11 mouse cellular contexts compared by ENCODE assay signal in genomic region chr7:49544775-49545705, GRCm38 (mm10).
A peak's percentile ranks its signal among the peaks of the same experiment; 100 is the strongest.
DNase-seq lines count a peak whose midpoint lies in the region; ATAC-seq lines count a peak whose summit lies in the region.
"Had no signal": no experiment of that assay in that cellular context is flagged by ENCODE, and none has a peak within 500 bp of the region (broad histone marks: within the 10 kb centered on the region; RNA-seq: fewer than 3 reads in every experiment).

No protein-coding gene starts in this region.

- H3K4me1 ChIP-seq in heart, embryonic 15.5 days (replicated peaks) = peaks cover 38% of the 10 kb centered on the region
- peaks cover 20% of the 10 kb centered on the region for H3K4me1 ChIP-seq in forebrain, embryonic 12.5 days
- H3K4me1 ChIP-seq in midbrain, embryonic 10.5 days = peaks cover 23% of the 10 kb centered on the region

- peak overlapping the region; percentile 26; the same call in 1 of the 2 replicates for H3K9ac ChIP-seq in heart, embryonic 15.5 days
- H3K9ac ChIP-seq in forebrain, embryonic 12.5 days = peak overlapping the region; percentile 36

- WGBS in heart, embryonic 15.5 days = 16% methylated on average over 11 of the region's 11 CpGs
- WGBS in forebrain, embryonic 12.5 days = 19% methylated on average over 11 of the region's 11 CpGs
- 29% methylated on average over 11 of the region's 11 CpGs for WGBS in midbrain, embryonic 10.5 days

- H3K9me3 ChIP-seq in heart, embryonic 15.5 days (replicated peaks) = no peaks in the 10 kb centered on the region
- H3K9me3 ChIP-seq in forebrain, embryonic 12.5 days = no peaks in the 10 kb centered on the region
- no peaks in the 10 kb centered on the region for H3K9me3 ChIP-seq in midbrain, embryonic 10.5 days (replicated peaks)

- ATAC-seq in heart, embryonic 15.5 days (replicated peaks; ENCODE audit: insufficient number of reproducible peaks, insufficient read depth, low FRiP score, low read depth) = peak; percentile 29; the same call in 1 of the 2 replicates
- peak; percentile 39; the same call in 1 of the 2 replicates for ATAC-seq in forebrain, embryonic 12.5 days (ENCODE audit: low FRiP score)
- no peak for ATAC-seq in erythroblast, adult 5-6 weeks (replicated peaks; ENCODE audit: low FRiP score, poor library complexity, severe bottlenecking)

- peaks cover 33% of the 10 kb centered on the region; the same call in 1 of the 2 replicates for H3K36me3 ChIP-seq in heart, embryonic 15.5 days
- no peaks in the 10 kb centered on the region for H3K36me3 ChIP-seq in forebrain, embryonic 12.5 days (replicated peaks)
- H3K36me3 ChIP-seq in midbrain, embryonic 10.5 days = peaks cover 34% of the 10 kb centered on the region

- no peaks in the 10 kb centered on the region for H3K27me3 ChIP-seq in heart, embryonic 15.5 days
- peaks cover 10% of the 10 kb centered on the region; the same call in 1 of the 2 replicates for H3K27me3 ChIP-seq in forebrain, embryonic 12.5 days
- no peaks in the 10 kb centered on the region; the same call in 1 of the 2 replicates for H3K27me3 ChIP-seq in midbrain, embryonic 10.5 days (ENCODE audit: low read depth, poor library complexity, severe bottlenecking)

- peak overlapping the region; percentile 88 for H3K27ac ChIP-seq in heart, embryonic 15.5 days
- no peak overlapping the region for H3K27ac ChIP-seq in forebrain, embryonic 12.5 days
- peak overlapping the region; percentile 78 for H3K27ac ChIP-seq in midbrain, embryonic 10.5 days (replicated peaks)

- no peak overlapping the region for H3K4me3 ChIP-seq in heart, embryonic 15.5 days
- no peak overlapping the region for H3K4me3 ChIP-seq in forebrain, embryonic 12.5 days (replicated peaks)
- H3K4me3 ChIP-seq in midbrain, embryonic 10.5 days = no peak overlapping the region

- no peak for DNase-seq in heart, postnatal 4 days
- peak; percentile 22 to 23 for DNase-seq in B cell, adult 2 months
- peak; percentile 39 for DNase-seq in midbrain, embryonic 10.5 days (ENCODE audit: low spot score)
- DNase-seq in cerebellum, postnatal 14 days = no peak
- DNase-seq in frontal cortex, adult 2 months (ENCODE audit: extremely low spot score in 1 of 2, low spot score in 1 of 2) = no peak
- DNase-seq: cerebellum, adult 2 months; kidney, postnatal 36 days; thymus, postnatal 14 days had no signal

- peak overlapping the region; percentile 24 for H3K4me2 ChIP-seq in heart, embryonic 15.5 days
- no peak overlapping the region for H3K4me2 ChIP-seq in forebrain, embryonic 12.5 days

Comparison
In these comparisons a context has a peak if more than half of its experiments do, and no peak if none do; other contexts are left out.
1. DNase-seq: peak in B cell, adult 2 months (2 of 2) and midbrain, embryonic 10.5 days (single experiment); none in heart, postnatal 4 days (single experiment), cerebellum, postnatal 14 days (0 of 2) and frontal cortex, adult 2 months (0 of 2).